Mouse (Mus musculus) kidney, adult 9 months (tissue): Measurements from ENCODE around the gene Hrk.

Source experiments
- DNase-seq: peaks from one replicate; pipeline ENCODE4 v3.0.0; 2022

The Hrk gene

GRCm38 (mm10) chr5:118167561-118167995 lies 3.1 kb downstream of the Hrk start:
- DNase-seq = peak; percentile 74

- no peak for DNase-seq
These were observed 5.1 kb downstream of the Hrk start for GRCm38 (mm10) chr5:118169222-118170221.

GRCm38 (mm10) chr5:118170888-118171529 lies 6.6 kb downstream of the Hrk start:
- peak; percentile 35 for DNase-seq

- DNase-seq = no peak
These were observed 7.2 kb downstream of the Hrk start for GRCm38 (mm10) chr5:118171665-118172064.

- DNase-seq = no peak
These were observed 7.8 kb downstream of the Hrk start for GRCm38 (mm10) chr5:118172078-118172723.

- DNase-seq = no peak
These were observed 10.0 kb downstream of the Hrk start for GRCm38 (mm10) chr5:118174310-118175009.

GRCm38 (mm10) chr5:118175137-118175536 lies 10.7 kb downstream of the Hrk start:
- no peak for DNase-seq

GRCm38 (mm10) chr5:118177640-118178039 lies 13.2 kb downstream of the Hrk start:
- no peak for DNase-seq

GRCm38 (mm10) chr5:118186903-118187633 lies 22.6 kb downstream of the Hrk start:
- DNase-seq = no peak

GRCm38 (mm10) chr5:118188356-118188755 lies 23.9 kb downstream of the Hrk start:
- DNase-seq = no peak

- DNase-seq = no peak
These were observed 26.0 kb downstream of the Hrk start for GRCm38 (mm10) chr5:118190491-118190890.

- no peak for DNase-seq
These were observed 27.8 kb downstream of the Hrk start for GRCm38 (mm10) chr5:118192221-118192620.

GRCm38 (mm10) chr5:118197421-118197820 lies 33.0 kb downstream of the Hrk start:
- no peak for DNase-seq

GRCm38 (mm10) chr5:118199670-118200069 lies 35.2 kb downstream of the Hrk start:
- DNase-seq = no peak

GRCm38 (mm10) chr5:118204675-118205440 lies 40.4 kb downstream of the Hrk start:
- peak; percentile 8 for DNase-seq

GRCm38 (mm10) chr5:118205852-118206251 lies 41.4 kb downstream of the Hrk start:
- DNase-seq = no peak

- no peak for DNase-seq
These were observed 49.6 kb downstream of the Hrk start for GRCm38 (mm10) chr5:118214012-118214411.

- DNase-seq = peak; percentile 17
These were observed 50.1 kb downstream of the Hrk start for GRCm38 (mm10) chr5:118214418-118215154.

- no peak for DNase-seq
These were observed 53.0 kb downstream of the Hrk start for GRCm38 (mm10) chr5:118217410-118217809.

GRCm38 (mm10) chr5:118223142-118223757 lies 58.8 kb downstream of the Hrk start:
- DNase-seq = no peak
